ENCODE assay signal across 9 mouse cellular contexts in the genomic region with DNA sequence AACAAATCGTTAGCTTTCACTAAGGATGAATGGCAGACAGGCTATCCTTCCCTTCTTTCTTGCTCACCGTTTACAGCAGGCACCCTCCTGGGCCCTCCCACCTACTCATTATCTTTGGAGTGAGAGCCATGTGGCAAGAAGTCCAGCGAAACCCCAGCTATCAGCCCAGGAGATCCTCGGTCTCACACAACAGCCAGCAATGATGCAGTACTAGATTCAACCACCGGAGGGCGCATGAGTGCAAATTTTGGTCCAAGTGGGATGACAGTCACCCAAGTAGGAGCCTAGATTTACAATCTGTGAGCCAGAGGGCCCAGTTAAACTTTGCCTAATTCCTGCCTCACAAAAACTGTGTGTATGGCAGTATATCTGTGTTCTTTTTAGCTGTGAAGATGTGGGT. TPM values are rescaled to one million over a fixed set of nuclear protein-coding genes. Genes with fewer than 3 reads are reported as not detected.
DNase-seq lines count a peak whose midpoint lies in the region; ATAC-seq and TF ChIP-seq lines count a peak whose summit lies in the region.
"Had no signal": no experiment of that assay in that cellular context is flagged by ENCODE, and none has a peak within 500 bp of the region (broad histone marks: within the 10 kb centered on the region; RNA-seq: fewer than 3 reads in every experiment).

No protein-coding gene starts in this region.

- peak; percentile 91 for DNase-seq in ZHBTc4 (ENCODE audit: low read depth, low spot score)
- peak; percentile 82 to 83 for DNase-seq in gastrocnemius, adult 8-10 months (ENCODE audit: low spot score in 2 of 2)
- DNase-seq in hindbrain, postnatal 0 days (ENCODE audit: low spot score), result peak; percentile 91
- peak; percentile 96 to 98 for DNase-seq in left cerebral cortex, adult 18-20 months (ENCODE audit: low spot score in 2 of 2)
- peak; percentile 98 for DNase-seq in right cerebral cortex, adult 2 months (ENCODE audit: low spot score in 2 of 2)
- peak; percentile 88 for DNase-seq in urinary bladder, postnatal 14 days (ENCODE audit: low spot score)

- no peaks in the 10 kb centered on the region for H3K9me3 ChIP-seq in hindbrain, postnatal 0 days (ENCODE audit: low read length)
- no peaks in the 10 kb centered on the region for H3K9me3 ChIP-seq in megakaryocyte, embryonic 14.5 days

- peak; percentile 74 for ATAC-seq in common myeloid progenitor, adult 5-6 weeks (replicated peaks; ENCODE audit: low read depth, poor library complexity, severe bottlenecking)
- peak; percentile 69 for ATAC-seq in hindbrain, postnatal 0 days

- no peaks in the 10 kb centered on the region for H3K36me3 ChIP-seq in hindbrain, postnatal 0 days (ENCODE audit: insufficient read depth, low read length)
- H3K36me3 ChIP-seq in megakaryocyte, embryonic 14.5 days (replicated peaks; ENCODE audit: low read length), result no peaks in the 10 kb centered on the region

- no peaks in the 10 kb centered on the region for H3K4me1 ChIP-seq in hindbrain, postnatal 0 days (ENCODE audit: insufficient read depth, low read length)
- H3K4me1 ChIP-seq in megakaryocyte, embryonic 14.5 days, result peaks cover 55% of the 10 kb centered on the region

- peak; percentile 95 for TF ChIP-seq CTCF in hindbrain, postnatal 0 days (IDR thresholded peaks at IDR 0.05; ENCODE audit: low read depth)

- H3K27ac ChIP-seq in hindbrain, postnatal 0 days, result no peak overlapping the region

- H3K27me3 ChIP-seq in hindbrain, postnatal 0 days (ENCODE audit: insufficient read depth, low read length), result peaks cover 9% of the 10 kb centered on the region
- H3K27me3 ChIP-seq in megakaryocyte, embryonic 14.5 days (replicated peaks), result peaks cover 31% of the 10 kb centered on the region

- no peak overlapping the region for H3K4me3 ChIP-seq in hindbrain, postnatal 0 days (ENCODE audit: low read length)
- peak overlapping the region; percentile 86 for H3K4me3 ChIP-seq in megakaryocyte, embryonic 14.5 days (replicated peaks)

- H3K4me2 ChIP-seq in hindbrain, postnatal 0 days (ENCODE audit: low read depth, low read length), result no peak overlapping the region

- WGBS in hindbrain, postnatal 0 days, result 3% methylated on average over 6 of the region's 6 CpGs

- no peak overlapping the region for H3K9ac ChIP-seq in hindbrain, postnatal 0 days (replicated peaks; ENCODE audit: low read length)

RNA-seq across cellular contexts. Expression of a gene that starts 5.2 kb away (rescaled TPM):
- total RNA-seq in common myeloid progenitor, adult 5-6 weeks (2017), result 113 and 182 TPM in 2 replicates
- 10 to 100 TPM; 12.9 to 75.1 (median 15.1) TPM for total RNA-seq in gastrocnemius, adult 8-10 months (2022)
- 109 and 110 TPM in 2 replicates for total RNA-seq in hindbrain, postnatal 0 days (2014; rRNA removed)
- 202 and 239 TPM in 2 replicates for polyA plus RNA-seq in hindbrain, postnatal 0 days (2015; fragmentation: Nextera tagmentation; extraction: Ambion mirVana)
- total RNA-seq in left cerebral cortex, adult 18-20 months (2021), result 100 to 1,000 TPM; 215 to 228 TPM
- 368 and 523 TPM in 2 replicates for polyA plus RNA-seq in megakaryocyte, embryonic 14.5 days (2012; ENCODE audit: insufficient read depth, low replicate concordance)

RNA-seq across cellular contexts. Expression of a gene that starts 11.6 kb away (rescaled TPM):
- total RNA-seq in common myeloid progenitor, adult 5-6 weeks (2017), result 115 and 180 TPM in 2 replicates
- 10 to 100 TPM; 11.7 to 74.5 (median 17.7) TPM for total RNA-seq in gastrocnemius, adult 8-10 months (2022)
- 648 and 1,037 TPM in 2 replicates for total RNA-seq in hindbrain, postnatal 0 days (2014; rRNA removed)
- 742 and 847 TPM in 2 replicates for polyA plus RNA-seq in hindbrain, postnatal 0 days (2015; fragmentation: Nextera tagmentation; extraction: Ambion mirVana)
- 100 to 1,000 TPM; 333 to 422 TPM for total RNA-seq in left cerebral cortex, adult 18-20 months (2021)
- 627 and 878 TPM in 2 replicates for polyA plus RNA-seq in megakaryocyte, embryonic 14.5 days (2012; ENCODE audit: insufficient read depth, low replicate concordance)

RNA-seq across cellular contexts. Expression of a gene that starts 14.8 kb away (rescaled TPM):
- total RNA-seq in common myeloid progenitor, adult 5-6 weeks (2017), result not detected in 2 replicates
- 1 to 10 TPM in 3 of 4 experiments, not detected in 1; 2.0 to 2.4 (median 2.2) TPM for total RNA-seq in gastrocnemius, adult 8-10 months (2022)
- total RNA-seq in hindbrain, postnatal 0 days (2014; rRNA removed), result 631 and 889 TPM in 2 replicates
- 445 and 458 TPM in 2 replicates for polyA plus RNA-seq in hindbrain, postnatal 0 days (2015; fragmentation: Nextera tagmentation; extraction: Ambion mirVana)
- total RNA-seq in left cerebral cortex, adult 18-20 months (2021), result 100 to 1,000 TPM; 795 to 921 TPM
- polyA plus RNA-seq in megakaryocyte, embryonic 14.5 days (2012; ENCODE audit: insufficient read depth, low replicate concordance), result not detected in 2 replicates

RNA-seq across cellular contexts. Expression of a gene that starts 30.2 kb away (rescaled TPM):
- not detected in 2 replicates for total RNA-seq in common myeloid progenitor, adult 5-6 weeks (2017)
- not detected for total RNA-seq in gastrocnemius, adult 8-10 months (2022)
- not detected in 2 replicates for total RNA-seq in hindbrain, postnatal 0 days (2014; rRNA removed)
- polyA plus RNA-seq in hindbrain, postnatal 0 days (2015; fragmentation: Nextera tagmentation; extraction: Ambion mirVana), result not detected in 2 replicates
- not detected for total RNA-seq in left cerebral cortex, adult 18-20 months (2021)
- polyA plus RNA-seq in megakaryocyte, embryonic 14.5 days (2012; ENCODE audit: insufficient read depth, low replicate concordance), result not detected in 2 replicates
- polyA plus RNA-seq: stomach, embryonic 14.5 days had no signal

RNA-seq across cellular contexts. Expression of a gene that starts 47.1 kb away (rescaled TPM):
- total RNA-seq in common myeloid progenitor, adult 5-6 weeks (2017), result 42.3 and 46.4 TPM in 2 replicates
- 10 to 100 TPM in 3 of 4 experiments, 1 to 10 TPM in 1; 9.7 to 14.2 (median 12.1) TPM for total RNA-seq in gastrocnemius, adult 8-10 months (2022)
- 33.1 and 43.3 TPM in 2 replicates for total RNA-seq in hindbrain, postnatal 0 days (2014; rRNA removed)
- 42.3 and 44.8 TPM in 2 replicates for polyA plus RNA-seq in hindbrain, postnatal 0 days (2015; fragmentation: Nextera tagmentation; extraction: Ambion mirVana)
- total RNA-seq in left cerebral cortex, adult 18-20 months (2021), result 10 to 100 TPM; 40.5 to 46.5 TPM
- polyA plus RNA-seq in megakaryocyte, embryonic 14.5 days (2012; ENCODE audit: insufficient read depth, low replicate concordance), result 3.1 and 3.3 TPM in 2 replicates

Comparison
In these comparisons a context has a peak if more than half of its experiments do, and no peak if none do; other contexts are left out.
1. RNA of a gene that starts 14.8 kb away (total RNA-seq): 795 to 921 TPM in left cerebral cortex, adult 18-20 months and 631 to 889 TPM in hindbrain, postnatal 0 days; 2.0 to 2.4 TPM in gastrocnemius, adult 8-10 months and not detected in common myeloid progenitor, adult 5-6 weeks; every median in the first group is over 100 times any median in the second.
2. Peak in every context shown above with its lines, with median percentiles within 50 percentile points of each other: DNase-seq.